Mouse (Mus musculus): Measurements from ENCODE around the gene Ttc13. TPM values are rescaled to one million over a fixed set of nuclear protein-coding genes. Genes with fewer than 3 reads are reported as not detected.
A peak's percentile ranks its signal among the peaks of the same experiment; 100 is the strongest.

Ttc13 gene
- total RNA-seq (2021) = 10 to 100 TPM; 45.4 to 53.5 TPM

- DNase-seq = peak; percentile 94 to 95
These were observed at the start of gene Ttc13, which contains the start of gene Arv1 for GRCm38 (mm10) chr8:124721862-124722515. TSS of gene Ttc13 (minus strand) at chr8:124721983. TSS of gene Arv1 (plus strand) at chr8:124722139.

GRCm38 (mm10) chr8:124763061-124763460 is 41.3 kb upstream of the Ttc13 start:
- DNase-seq = no peak

- no peak for DNase-seq
These were observed 36.8 kb upstream of the Ttc13 start for GRCm38 (mm10) chr8:124758544-124758943.

DNA sequence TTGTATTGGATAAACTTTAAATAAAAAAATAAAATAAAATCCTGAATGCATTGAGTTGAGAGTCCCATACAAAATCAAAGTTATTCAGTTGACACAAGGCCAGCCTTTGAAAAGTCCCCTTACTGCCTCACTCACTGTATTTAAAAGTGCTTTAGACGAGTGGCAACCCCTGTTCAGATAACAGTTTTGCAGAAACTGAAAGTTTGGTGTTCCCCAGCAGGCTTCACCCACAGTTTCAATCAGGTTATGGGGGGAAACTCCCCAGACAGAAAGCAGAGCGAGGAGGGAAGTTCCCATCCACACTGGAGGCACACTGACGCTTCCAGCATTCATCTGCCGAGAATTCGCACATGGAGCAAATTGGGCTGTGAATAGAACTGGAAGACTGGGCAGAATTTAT is 34.8 kb upstream of the Ttc13 start:
- no peak for DNase-seq

DNA sequence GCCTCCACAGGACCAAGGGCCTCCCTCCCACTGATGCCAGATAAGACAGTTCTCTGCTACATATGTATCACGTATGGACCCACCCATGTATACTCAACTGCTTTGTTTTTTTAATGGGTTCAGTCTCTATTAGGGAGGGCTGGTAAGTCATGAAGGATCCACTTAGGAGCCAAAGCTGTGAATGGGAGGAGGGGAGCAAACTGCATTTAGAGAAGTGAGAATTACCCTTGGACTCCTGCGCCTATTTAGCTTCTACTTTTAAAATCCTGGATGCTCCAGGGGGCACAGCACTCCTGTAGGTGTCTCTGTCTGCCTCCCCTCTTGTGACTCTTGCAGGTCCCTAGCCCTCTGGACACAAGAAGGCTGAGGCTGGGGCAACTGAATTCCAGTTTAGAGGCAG is 34.4 kb upstream of the Ttc13 start:
- DNase-seq = no peak

DNA sequence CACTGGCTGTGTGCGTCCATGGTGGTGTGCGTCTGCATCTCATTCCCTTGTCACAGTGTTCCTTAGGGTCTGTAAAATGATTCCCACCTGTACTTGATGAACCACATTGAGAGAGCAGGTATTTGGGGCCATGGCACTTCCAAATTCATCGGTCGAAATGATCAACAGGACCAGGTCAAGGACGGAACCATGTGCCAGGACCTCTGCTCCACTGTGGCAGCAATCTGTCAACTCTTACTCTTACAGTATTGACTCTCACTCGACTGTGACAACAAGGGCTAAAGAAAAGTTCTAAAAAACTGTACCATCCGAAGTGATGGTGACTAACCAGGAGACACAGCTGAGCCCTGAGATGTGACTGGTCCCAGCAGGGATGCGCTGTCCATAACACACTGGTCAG is 33.7 kb upstream of the Ttc13 start:
- no peak for DNase-seq

DNA sequence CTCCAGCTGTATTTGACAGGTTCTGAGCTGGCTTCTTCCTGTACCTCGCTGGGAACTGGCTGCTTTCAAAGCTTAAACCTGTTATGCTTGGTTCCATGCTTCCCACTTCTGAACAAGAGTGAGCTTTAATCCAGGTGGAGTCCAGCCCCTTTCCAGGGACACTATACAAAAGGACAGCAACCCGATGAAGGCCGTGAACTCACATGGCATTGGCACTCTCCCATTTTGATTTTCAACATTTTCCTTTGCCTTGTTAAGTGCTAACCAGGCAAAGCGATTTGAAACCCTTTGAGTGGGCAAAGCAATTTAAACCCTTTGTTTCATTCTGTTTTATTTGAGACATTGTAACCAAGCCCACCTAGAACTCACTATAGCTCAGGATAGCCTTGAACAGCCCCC is 33.0 kb upstream of the Ttc13 start:
- no peak for DNase-seq

DNA sequence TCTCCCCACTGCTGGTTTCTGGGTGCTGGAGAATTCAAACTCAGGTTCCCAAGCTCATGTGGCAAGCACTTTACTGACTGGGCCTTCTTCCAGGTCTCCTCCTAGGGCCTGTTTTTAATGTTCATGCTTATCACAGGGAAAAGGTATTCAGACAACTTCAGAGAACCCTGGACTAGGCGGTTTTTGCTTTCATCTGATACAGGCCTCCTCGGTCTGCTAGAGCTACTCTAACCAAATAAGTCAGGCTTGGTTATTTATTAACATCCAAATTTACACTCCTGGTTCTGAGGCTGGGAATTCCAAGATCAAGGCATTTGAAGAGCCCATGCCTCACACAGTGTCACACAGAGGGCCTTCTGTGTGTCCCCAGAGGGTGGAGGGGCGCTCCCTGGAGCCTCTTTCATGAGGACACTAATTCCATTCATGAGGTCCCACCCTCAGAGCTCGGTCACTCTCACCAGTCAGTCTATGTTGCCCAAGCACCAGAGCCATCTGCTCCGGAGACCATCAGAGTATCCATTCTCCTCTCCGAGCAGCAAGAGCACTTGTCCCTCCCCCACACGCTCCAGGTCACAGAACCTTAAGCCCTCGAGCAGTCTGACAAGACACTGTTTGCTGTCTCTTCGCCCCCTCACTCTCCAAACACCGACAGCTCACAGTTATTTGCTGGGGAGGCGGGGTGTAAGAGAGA is 32.5 kb upstream of the Ttc13 start:
- DNase-seq = peak; percentile 18 to 23

DNA sequence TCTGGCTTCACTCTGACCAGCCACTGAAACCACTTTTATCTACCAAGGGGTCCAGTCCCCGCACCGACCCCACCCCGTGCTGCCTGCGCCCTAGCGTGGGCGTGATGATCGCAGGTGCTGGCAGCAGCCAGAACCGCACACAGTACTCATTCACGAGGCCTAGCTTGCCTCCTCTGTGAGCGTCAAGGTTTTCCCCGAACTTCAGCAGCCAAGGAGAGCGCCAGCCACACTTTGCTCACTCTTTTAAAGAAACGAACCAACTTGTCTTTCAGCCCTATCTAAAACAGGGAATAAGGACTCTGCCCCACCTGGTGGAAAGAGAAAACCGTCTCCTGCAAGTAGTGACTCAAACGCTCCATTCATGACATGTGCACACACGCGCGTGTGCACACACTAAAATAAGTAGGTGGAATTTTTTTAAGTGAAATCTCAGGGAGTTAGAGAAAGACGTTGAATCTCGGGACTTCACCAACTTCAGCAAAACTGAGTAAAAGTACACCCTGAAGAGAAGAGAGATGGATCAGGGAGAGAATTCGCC is 30.6 kb upstream of the Ttc13 start:
- DNase-seq = no peak

DNA sequence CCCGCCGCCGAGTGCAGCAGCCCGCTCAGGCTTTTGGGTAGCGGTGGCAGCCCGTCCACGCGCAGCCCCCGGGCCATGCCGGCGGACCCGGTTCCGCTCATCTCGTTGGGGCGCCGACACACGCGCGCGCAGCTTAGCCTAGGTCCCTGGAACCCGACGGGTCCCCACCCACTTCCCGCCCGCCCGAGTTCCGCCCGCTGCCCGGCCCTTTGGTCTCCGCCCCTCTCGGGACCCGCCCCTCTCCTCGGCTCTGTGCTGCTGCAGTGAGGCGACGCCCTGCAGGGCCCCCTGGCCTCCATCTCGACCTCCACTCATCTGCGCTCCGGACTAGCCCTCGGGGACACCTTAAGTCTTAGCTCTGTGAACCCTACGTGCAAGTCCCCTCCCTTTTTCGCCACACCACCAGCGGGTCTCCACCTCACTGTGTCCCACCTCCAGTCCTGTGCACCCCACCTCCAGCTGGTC is 30.0 kb upstream of the Ttc13 start, which contains the start of gene Fam89a:
TSS of gene Fam89a (minus strand) at position 124 of the 465 bp plus-strand sequence.
- peak in 1 of 2 experiments; percentile 3 for DNase-seq

GRCm38 (mm10) chr8:124751191-124751590 is 29.4 kb upstream of the Ttc13 start:
- no peak for DNase-seq

- DNase-seq = no peak
These were observed 24.9 kb upstream of the Ttc13 start for GRCm38 (mm10) chr8:124746661-124747060.

- DNase-seq = no peak
These were observed 17.5 kb upstream of the Ttc13 start for GRCm38 (mm10) chr8:124739268-124739667.

- no peak for DNase-seq
These were observed 13.7 kb upstream of the Ttc13 start for GRCm38 (mm10) chr8:124735371-124735911.

DNA sequence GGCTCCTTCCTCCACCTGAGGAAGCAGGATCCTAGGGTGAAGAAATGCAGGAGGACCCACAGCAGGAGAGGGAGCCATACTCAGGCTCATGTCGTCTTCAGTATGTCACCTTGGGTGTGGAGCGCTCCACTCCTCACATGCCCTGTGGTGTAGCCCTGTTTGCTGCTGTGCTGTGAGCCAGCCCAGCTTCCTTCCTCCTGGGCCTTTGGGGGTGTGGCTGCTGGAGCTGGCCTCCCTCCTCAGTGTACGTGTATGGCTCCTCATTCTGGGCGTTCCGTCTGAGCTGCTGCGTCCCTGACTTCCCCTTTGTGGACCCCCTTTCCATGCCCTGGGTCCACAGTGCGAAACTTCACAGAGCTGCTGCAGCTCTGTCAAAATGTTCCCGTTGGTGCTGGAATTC is 11.0 kb upstream of the Ttc13 start:
- DNase-seq = no peak

DNA sequence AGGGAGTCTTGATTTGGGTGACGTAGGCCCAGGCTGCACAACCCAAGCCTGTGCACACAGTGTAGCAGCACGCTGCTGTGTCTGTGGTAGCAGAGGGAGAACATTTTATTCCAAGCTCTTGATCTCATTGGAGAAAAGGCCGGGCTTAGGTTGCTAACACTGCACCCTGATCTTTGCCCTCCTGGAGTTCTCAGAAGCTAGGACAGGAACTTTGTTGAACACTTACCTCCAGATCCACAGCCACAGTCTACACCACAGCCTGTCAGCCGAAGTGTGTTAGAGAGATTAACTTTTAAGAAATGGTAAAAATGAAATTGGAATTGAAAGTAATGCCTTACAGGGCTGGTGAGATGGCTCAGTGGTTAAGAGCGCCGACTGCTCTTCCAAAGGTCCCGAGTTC is 2.5 kb upstream of the Ttc13 start:
- no peak for DNase-seq

DNA sequence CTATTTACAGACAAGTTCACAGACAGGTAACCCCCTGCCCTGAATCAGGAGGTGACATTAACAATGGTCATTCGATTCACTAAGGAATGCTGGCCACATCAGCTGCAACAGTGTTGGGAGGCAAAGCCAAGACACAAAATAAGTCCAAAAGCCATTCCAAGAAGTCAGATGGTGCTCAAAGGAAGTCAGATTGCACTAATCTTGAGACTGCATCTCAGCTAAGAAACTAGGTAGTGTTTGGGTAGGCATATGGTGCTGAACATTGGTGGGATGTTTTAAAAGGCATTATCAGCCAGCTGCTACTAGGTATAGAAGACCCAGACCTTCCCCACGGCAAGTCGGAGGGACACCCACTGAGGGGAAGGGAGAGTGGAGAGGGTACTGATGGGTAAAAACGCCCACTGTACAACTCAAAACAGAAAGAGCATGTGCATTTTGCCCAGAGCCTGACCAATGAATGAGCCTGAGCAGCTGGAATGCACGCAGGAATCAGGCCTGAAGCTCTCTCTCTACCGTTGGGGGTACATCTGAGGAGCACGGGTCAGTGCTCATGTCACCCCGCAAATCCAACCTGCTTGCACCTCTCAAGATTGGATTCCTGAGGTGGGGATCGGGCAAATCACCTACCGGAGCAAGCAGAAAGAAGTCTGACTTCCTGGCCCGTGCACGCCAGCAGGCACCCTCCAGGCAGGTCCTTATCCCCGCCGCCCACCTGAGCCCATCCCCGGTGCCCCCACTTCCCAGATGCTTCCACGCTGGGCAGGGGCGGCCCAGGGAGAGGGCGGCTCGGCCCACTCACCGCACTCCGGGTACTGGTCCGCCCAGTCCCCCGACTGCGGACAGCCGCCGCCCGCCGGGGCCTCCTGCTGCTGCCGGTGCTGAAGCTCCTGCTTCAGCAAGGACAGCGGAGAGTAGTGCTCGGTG is 583 bp downstream of the Ttc13 start:
- DNase-seq = no peak

- no peak for DNase-seq
These were observed 1.6 kb downstream of the Ttc13 start for GRCm38 (mm10) chr8:124720133-124720532.

DNA sequence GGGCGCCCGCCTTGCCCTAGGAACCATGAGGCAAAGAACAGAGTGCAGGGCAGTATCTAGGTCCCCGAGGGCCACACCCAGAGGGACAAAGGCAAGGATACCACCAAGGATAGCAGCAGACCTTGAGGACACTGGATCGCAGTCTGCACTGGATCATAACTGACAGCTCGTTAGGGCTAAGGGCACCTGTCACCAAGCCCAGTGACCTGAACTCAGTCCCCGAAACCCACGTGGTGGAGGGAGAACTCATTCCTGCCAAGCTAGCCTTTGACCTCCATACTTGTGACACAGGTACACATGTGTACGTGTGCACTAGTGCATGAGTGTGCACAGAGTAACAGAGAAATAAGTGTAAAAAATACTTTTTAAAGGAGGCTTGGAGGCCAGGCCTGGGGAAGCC is 6.0 kb downstream of the Ttc13 start:
- DNase-seq = no peak

DNA sequence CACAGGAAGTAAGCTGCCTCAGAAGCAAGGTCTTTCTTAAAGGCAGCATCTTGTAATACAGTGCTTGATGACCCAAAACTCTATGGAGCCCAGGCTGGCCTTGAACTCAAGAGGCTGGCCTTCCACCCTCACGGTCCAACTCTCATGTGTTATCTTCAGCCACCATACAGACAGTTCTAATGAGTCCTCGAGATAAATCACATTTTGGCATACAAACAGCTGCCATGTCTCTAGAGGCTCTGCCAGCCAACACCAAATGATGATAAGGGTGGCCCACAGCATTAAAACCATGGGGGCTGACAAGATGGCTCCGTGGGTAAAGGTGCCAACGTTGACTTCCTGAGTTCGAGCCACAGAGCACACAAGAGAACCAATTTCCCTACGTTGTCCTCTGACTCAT is 8.6 kb downstream of the Ttc13 start:
- no peak for DNase-seq

GRCm38 (mm10) chr8:124705823-124706222 is 16.0 kb downstream of the Ttc13 start:
- DNase-seq = no peak

GRCm38 (mm10) chr8:124704376-124704775 is 17.4 kb downstream of the Ttc13 start:
- no peak for DNase-seq
